Mouse (Mus musculus): ENCODE measurements around the gene Emc7.
"Not testable (repeated sequence)": the region's sequence is repeated elsewhere in the genome, so short reads cannot be mapped to it uniquely, and the experiment has no call there.

- TF ChIP-seq EP300 (IDR thresholded peaks at IDR 0.05; ENCODE audit: insufficient read depth, low read depth, low read length); CTCF (IDR thresholded peaks at IDR 0.05; ENCODE audit: low read depth, low read length); POLR2A (IDR thresholded peaks at IDR 0.05; ENCODE audit: insufficient read depth, low read length): not testable (repeated sequence)
These were observed 2.3 kb upstream of the Emc7 start for GRCm38 (mm10) chr2:112452513-112452912.

Data from ES-Bruce4 (cell line).